Mouse (Mus musculus) yolk sac, embryonic 10.5 days (tissue): ENCODE data around the gene Nrcam.

Experiments
- DNase-seq: peaks from one replicate; pipeline ENCODE4 v3.0.0-alpha.2; 2017; ENCODE audit warnings: low spot score

Nrcam gene

DNA sequence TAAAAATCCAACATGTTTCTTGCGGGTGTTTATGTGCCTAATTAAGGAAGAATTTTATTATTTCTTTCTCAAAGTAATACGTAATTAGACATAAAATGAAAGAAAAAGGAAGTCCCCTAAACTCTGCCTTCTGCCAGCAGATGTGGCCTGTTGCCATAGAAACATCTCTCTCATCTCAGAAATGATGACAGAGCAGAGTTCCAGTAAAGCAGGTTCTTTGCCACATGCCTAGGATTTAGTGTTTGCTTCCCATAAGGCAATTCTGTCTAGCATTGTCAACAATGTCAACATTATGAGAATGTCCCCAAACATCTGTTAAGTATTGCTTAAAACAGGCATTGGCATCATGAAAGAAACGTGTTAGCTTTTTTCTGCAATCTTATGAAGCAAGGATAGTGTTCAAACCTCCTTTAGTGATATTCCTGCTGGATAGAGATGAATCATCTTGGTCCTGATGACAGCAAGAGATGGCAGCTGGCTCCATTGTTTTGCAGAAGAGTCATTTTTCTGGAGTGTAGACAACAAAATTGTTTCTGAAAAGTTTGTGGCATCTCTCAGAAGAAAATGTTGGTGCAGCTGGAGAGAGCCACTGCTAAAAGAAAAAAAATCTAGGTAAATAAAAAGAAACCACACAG, 42.5 kb downstream of the Nrcam start:
- DNase-seq, result no peak

GRCm38 (mm10) chr12:44375956-44376355, 47.3 kb downstream of the Nrcam start:
- no peak for DNase-seq

DNA sequence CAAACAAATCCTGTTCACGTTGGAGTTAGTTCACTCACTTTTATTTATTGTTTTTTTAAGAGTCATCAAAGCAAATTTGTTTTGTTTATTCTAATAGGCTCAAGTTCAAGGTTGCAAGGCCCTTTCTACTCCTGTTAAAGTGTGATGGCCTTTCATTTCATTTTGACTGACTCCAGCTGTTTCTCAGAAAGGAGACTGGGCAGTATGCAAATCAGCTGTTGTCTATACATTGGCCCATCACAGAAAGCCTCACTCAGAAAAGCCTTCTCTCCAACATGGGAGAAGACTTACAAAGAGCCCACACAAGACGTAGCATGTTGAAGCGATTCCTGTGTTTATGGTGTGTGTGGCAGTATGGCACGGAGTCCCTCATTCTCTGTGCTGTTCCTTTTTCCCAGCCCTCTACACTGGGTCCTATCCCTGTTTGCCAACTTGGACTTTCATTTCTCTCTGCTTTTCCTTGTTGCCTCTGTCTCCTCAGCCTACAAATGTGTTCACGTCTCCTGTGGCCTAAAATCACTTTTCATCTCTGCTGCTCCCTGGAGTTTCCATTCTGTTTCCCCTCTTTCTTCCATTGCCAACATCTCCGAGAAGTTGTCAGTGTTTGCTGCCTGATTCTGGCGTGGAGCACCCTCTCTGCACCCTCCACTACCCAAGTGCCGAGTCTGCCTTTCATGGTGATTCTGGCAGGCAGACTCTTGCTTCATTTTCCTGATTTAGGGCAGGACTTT, 49.9 kb downstream of the Nrcam start:
- no peak for DNase-seq

DNA sequence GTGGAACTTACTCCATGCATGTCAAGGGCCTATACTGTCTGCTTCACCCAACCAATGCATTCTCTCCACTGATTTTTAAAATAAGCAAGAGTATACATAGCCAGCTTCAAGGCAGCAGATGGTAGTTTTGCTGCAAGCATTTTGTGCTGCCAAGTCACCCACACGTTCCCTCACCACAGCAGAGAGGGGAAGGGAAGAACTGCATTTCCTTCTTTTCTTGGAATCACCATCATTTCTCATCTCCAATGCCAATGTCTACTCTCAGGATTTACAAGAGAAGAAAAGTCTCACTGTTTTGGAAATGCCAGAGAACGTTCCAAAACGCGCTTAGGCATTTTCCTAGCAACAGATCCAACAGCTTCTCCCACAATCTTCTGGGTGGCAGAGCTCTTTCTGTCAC, 52.1 kb downstream of the Nrcam start:
- no peak for DNase-seq

- no peak for DNase-seq
Measured at GRCm38 (mm10) chr12:44386398-44386797, 57.7 kb downstream of the Nrcam start.

DNA sequence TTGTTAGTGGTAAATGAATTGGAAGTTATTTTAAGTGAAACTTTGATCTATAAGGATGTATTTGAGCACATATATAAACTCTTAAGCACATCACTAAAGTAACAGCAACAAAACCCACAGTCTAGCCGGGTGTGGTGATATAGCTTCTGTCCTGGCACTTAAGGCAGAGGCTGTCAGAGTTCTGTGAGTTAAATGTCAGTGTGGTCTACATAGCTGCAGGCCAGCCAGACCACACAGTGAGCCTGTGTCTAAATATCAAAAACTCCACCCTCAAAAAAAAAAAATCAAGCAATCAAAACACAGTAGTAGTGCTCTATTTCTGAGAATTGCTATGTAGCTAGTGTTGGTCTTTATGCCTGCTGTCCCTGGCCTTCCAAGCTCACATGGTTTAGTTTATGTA, 59.5 kb downstream of the Nrcam start:
- DNase-seq, result no peak

- DNase-seq, result no peak
Measured at GRCm38 (mm10) chr12:44390391-44391137, 61.9 kb downstream of the Nrcam start.

DNA sequence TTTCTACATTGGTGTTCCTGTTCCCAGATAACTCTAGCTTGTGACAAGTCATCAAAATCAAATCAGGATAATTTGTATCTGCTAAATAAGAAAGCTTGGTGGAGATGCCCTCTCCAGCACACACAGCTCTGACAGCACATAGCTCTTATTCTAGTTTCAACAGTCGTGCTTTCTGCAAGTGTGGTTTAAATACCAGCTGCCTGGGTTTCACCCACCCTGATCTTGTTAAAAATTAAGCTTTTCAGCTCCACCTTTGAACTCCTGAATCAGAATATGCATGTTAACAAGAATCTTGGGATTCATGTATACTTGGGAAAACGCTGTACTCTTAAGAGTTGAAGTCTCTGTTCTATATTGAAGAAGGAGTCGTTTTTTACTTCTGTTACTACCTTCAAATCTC, 66.2 kb downstream of the Nrcam start:
- no peak for DNase-seq

- no peak for DNase-seq
Measured at GRCm38 (mm10) chr12:44397782-44398181, 69.1 kb downstream of the Nrcam start.

DNA sequence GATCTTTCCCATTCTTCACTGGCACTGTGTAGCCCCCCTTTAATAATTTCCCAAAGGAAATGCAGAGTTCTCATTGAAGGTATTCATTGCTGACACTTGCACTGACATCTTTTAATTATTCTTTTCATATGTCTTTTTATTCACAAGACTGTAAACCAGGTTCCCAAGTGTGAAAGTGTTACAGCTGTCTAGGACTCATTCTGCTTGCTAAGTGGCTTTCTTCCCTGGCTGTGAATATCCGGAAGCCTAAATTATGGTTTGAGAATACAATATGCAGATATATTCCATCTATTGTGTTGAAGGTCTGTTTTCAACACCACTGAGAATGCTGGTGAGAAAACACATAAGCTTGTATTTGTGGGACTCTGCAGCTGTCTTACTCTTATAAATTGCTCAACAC, 73.4 kb downstream of the Nrcam start:
- no peak for DNase-seq

DNA sequence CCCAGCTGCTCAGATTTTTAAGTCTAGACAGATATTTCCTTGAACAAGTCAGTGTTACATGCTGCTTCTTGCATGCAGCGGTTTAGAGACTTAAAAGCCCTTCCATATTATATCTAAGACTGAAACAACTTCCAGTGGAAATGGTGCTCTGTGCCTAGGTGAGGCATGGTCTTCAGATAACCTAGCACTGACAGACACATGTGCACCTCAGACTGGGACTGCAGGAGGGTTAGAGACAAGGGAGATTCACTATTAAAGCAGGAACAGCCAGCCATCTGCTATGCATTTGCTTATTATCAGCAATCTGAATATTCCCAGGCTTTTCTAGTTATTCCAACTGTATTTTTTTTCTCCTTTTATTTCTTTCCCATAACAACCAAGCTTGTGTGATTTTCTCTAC, 74.6 kb downstream of the Nrcam start:
- DNase-seq, result no peak

DNA sequence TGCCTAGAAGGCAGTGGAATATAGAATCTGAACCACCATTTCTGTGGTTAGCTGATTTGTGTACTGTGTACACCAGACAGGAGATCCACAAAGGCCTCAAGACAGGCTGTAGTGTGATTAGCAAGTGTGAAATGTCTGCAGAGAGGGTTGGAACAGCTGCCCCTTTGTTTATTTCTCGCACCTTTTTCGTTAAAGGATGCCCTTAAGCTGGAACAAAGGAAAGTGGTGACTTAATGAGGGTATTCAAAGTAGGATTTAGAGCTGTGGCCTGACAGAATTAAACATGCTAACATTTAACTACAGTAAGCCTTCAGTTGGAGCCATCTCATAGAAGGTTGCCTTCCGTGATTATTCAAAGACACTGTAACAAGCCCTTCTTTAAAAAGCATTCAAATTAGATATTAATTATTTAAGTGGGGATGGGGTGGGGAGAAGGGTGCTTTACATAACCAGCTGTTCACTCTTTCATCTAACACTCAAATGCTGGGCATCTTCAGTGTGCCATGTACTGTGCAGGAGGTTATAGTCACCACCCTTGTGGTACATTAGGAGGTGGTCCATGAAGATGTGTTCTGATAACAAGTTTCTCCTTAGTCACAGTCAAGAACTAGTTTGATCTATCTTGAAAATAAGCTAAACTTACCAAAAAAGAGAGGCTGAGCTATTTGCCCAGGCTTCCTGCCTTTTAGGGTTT, 75.2 kb downstream of the Nrcam start:
- no peak for DNase-seq

DNA sequence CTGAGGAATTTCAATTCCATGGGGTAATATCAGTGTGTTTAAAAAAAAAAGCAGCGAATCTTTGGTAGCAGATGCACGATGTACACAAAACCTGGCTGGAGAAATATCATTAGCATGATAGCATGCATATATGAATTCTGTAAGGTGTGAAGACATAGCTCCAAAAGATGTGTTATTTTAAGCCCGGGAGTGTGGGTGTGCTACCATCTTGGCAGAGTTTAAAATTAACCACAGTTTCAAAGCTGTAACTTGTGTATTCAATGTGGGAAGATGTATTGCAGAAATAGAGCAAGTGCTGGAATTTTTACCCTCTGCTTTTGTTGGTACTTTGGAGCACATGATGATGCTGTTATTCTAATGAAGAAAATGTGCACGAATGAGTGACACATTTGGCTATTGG, 81.1 kb downstream of the Nrcam start:
- DNase-seq, result no peak

GRCm38 (mm10) chr12:44411031-44411430, 82.3 kb downstream of the Nrcam start:
- no peak for DNase-seq

DNA sequence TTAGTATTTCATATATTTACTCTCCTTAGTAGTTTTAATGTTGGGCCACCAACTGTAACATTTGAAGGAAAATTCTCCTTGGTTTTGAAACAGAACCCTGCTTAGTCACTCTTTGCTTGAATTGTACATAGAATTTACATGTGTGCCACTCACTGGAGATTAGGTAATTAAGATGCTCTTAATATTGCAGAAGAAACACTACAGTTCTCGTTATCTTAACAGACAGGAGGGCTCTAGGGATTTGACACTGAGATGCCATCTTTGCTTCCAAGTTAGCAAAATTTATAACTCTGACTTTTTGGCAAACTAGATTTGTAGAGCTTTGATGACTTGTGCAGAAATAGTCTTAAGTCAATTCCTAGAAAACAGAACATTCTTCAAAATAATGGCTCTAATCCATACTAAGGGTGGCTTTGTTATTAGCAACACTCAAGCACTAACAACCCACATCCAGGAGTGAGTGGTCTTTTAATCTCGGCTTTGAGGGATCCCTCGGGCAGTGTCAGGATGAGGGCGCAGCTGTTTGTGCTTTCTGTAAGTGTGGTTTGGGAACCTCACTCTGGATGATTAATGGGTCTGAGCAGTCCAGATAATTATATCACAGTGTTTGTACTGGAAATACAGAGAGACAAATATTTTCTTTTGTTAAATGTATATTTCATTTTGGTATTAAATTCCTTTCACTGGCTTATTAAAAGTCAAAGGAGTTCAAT, 93.6 kb downstream of the Nrcam start:
- no peak for DNase-seq

- DNase-seq, result no peak
Measured at GRCm38 (mm10) chr12:44422867-44423255, 94.2 kb downstream of the Nrcam start.

GRCm38 (mm10) chr12:44424011-44424410, 95.3 kb downstream of the Nrcam start:
- DNase-seq, result no peak

DNA sequence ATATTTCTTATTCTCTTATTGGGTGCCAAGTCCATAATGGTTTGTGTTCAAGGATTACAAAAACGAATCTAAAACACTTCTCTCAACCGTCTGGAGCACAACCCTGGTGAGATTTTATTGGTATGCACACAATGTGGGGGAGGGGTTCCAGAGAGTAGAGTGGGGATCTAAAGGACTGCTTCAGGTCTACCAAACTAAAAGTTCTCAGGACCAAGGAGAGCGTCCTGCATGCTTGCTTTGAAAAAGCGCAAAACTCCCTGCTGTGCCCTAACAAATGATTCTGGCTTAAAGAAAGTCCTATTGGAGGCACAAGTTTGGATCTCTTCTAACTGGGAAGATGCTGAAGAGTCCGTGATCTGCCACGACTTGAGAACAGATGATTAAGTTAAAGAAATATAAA, 96.4 kb downstream of the Nrcam start:
- DNase-seq, result peak; percentile 13

DNA sequence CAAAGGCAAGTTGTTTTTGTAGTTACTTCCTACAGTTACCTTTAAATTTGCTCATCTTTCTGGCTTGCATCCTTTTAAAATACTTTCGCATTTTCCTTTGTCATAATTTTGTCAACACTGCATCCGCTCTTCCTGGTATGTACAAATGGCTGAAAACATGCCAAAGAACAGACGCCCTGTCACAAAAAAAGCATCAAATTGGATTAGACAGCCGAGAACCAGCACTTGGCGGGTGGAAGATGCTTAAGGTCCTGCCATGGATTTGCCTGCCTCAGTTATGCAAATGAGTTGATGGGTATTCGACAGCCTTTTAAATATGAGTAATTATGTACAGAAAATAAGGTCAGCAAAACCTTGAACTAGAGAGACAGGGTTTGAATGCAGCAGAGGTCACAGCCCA, 101.7 kb downstream of the Nrcam start:
- no peak for DNase-seq

- DNase-seq, result no peak
Measured at GRCm38 (mm10) chr12:44430996-44431395, 102.3 kb downstream of the Nrcam start.

DNA sequence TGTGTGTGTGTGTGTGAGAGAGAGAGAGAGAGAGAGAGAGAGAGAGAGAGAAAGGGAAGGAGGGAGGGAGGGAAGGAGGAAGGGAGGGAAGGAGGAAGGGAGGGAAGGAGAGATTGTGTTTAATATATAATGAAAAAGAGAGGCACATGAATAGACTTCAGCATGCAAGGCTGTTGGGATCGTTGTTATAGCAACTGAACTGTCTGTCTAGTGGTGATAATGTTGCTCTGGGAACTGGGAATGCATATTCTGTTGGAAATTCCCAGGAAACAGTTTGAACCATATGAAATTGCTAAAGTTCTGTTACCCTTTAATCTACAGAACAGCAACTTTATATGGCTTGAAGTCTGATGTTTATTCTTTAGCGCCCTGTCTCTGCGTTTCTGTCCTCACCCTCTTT, 104.0 kb downstream of the Nrcam start:
- no peak for DNase-seq
